Mouse (Mus musculus) limb, embryonic 11.5 days (tissue): ENCODE measurements around the gene Nudt9. TPM values are rescaled to one million over a fixed set of nuclear protein-coding genes. Genes with fewer than 3 reads are reported as not detected.

Experiments
- ATAC-seq: fragments of 200-750 bp; cut with Nextera tagmentation; 2 replicates; pipeline ENCODE4 v1.8.0; 2017; ENCODE audit warnings: low read depth; ENCODE audit not compliant: insufficient number of reproducible peaks, low FRiP score, low TSS enrichment
- DNase-seq: peaks from one replicate; pipeline ENCODE4 v3.0.0-alpha.2; 2015; ENCODE audit warnings: low spot score
- H3K27ac ChIP-seq: fragments of 300-500 bp; sonication (generic); replicated peaks from 2 replicates; pipeline ENCODE4 v1.5.1; 2014; ENCODE audit warnings: low read depth, mild to moderate bottlenecking, low read length
- H3K27me3 ChIP-seq: fragments of 300-500 bp; sonication (generic); 2 replicates; pipeline ENCODE4 v1.6.1; 2014; ENCODE audit warnings: mild to moderate bottlenecking, low read length, mixed read lengths; ENCODE audit not compliant: control insufficient read depth, insufficient read depth
- H3K36me3 ChIP-seq: fragments of 300-500 bp; sonication (generic); 2 replicates; pipeline ENCODE4 v1.6.1; 2014; ENCODE audit warnings: mild to moderate bottlenecking, low read length, moderate library complexity, mixed read lengths; ENCODE audit not compliant: control insufficient read depth, insufficient read depth
- H3K4me1 ChIP-seq: fragments of 300-500 bp; sonication (generic); 2 replicates; pipeline ENCODE4 v1.6.1; 2014; ENCODE audit warnings: low read length, mixed read lengths; ENCODE audit not compliant: control insufficient read depth, insufficient read depth
- H3K4me2 ChIP-seq: fragments of 300-500 bp; sonication (generic); 2 replicates; pipeline ENCODE4 v1.6.1; 2014; ENCODE audit warnings: low read depth, mild to moderate bottlenecking, moderate library complexity; ENCODE audit not compliant: severe bottlenecking
- H3K4me3 ChIP-seq: fragments of 300-500 bp; sonication (generic); 2 replicates; pipeline ENCODE4 v1.5.1; 2014; ENCODE audit warnings: low read depth, low read length
- H3K9ac ChIP-seq: fragments of 300-500 bp; sonication (generic); 2 replicates; pipeline ENCODE4 v1.6.1; 2014; ENCODE audit warnings: mild to moderate bottlenecking, low read length
- H3K9me3 ChIP-seq: fragments of 300-500 bp; sonication (generic); 2 replicates; pipeline ENCODE4 v1.6.1; 2016; ENCODE audit warnings: low read length; ENCODE audit not compliant: control insufficient read depth
- WGBS: fragments of 180-500 bp; shearing (Covaris S2); extraction: QIAGEN DNeasy Blood & Tissue Kit; methylation state at CpG from one replicate; pipeline ENCODE4 v1.1.7; 2014; 5-methylcytosine and 5-hydroxymethylcytosine counted together
- microRNA-seq: library from miRNA; unstranded; fragments of <30 nt; microRNA quantifications from one replicate; pipeline ENCODE4, GENCODE M21; 2016
- polyA plus RNA-seq: library from polyadenylated mRNA; unstranded; fragments of >200 nt; fragmentation: Nextera tagmentation; extraction: Ambion mirVana; gene quantifications from 2 replicates; pipeline ENCODE4 v1.2.1, GENCODE M21; 2014

Gene Nudt9
- polyA plus RNA-seq, 1 experiment from 2014 or later, result 67.7 TPM

- WGBS, result 21% methylated on average over 15 of the region's 15 CpGs
- peaks cover 28% of the 10 kb centered on the region for H3K4me1 ChIP-seq
Measured at GRCm38 (mm10) chr5:104113491-104114172, 67.5 kb downstream of the Nudt9 start, which contains the start of gene Sparcl1. Gene Sparcl1, minus strand, starts transcription at chr5:104113733.

More at GRCm38 (mm10) chr5:104113491-104114172, 67.5 kb downstream of the Nudt9 start, which contains the start of gene Sparcl1:
- no peak within 1 kb of the TSS; the same call in 1 of the 2 replicates for H3K9ac ChIP-seq
- H3K4me3 ChIP-seq, result no peak within 1 kb of the TSS
- ATAC-seq (no peak), DNase-seq (no peak)
- no peaks in the 10 kb centered on the region for H3K9me3 ChIP-seq
- H3K4me2 ChIP-seq, result peak within 1 kb of the TSS; percentile 5; the same call in 1 of the 2 replicates
- H3K27ac ChIP-seq, result no peak within 1 kb of the TSS
- H3K27me3 ChIP-seq, result no peaks in the 10 kb centered on the region
- no peaks in the 10 kb centered on the region for H3K36me3 ChIP-seq

Small RNA genes within 50 kb of the gene (microRNA-seq; reads per million reads assigned to microRNA genes)
- gene Mir5619, result 4.3 reads per million, percentile 7 among the genes with 10 or more reads in this experiment

Other genes starting within 250 kb of the Nudt9 start
- gene Klhl8, start 135.0 kb upstream of the Nudt9 start, polyA plus RNA-seq, result 11.0 and 11.2 TPM in 2 replicates
- gene Hsd17b13, start 68.9 kb upstream of the Nudt9 start, polyA plus RNA-seq, result not detected in 2 replicates
- gene Hsd17b11, start 24.4 kb upstream of the Nudt9 start, polyA plus RNA-seq, result 2.5 and 2.6 TPM in 2 replicates
- gene Gm17660, start 31.3 kb downstream of the Nudt9 start, polyA plus RNA-seq, result not detected in 2 replicates
- gene Sparcl1, start 67.4 kb downstream of the Nudt9 start, polyA plus RNA-seq, result 20.5 and 21.8 TPM in 2 replicates
- not detected in 2 replicates for gene Dspp, start 124.4 kb downstream of the Nudt9 start, polyA plus RNA-seq
- not detected in 2 replicates for gene Dmp1, start 156.3 kb downstream of the Nudt9 start, polyA plus RNA-seq